Mouse (Mus musculus) leukemia stem cell, adult 10-12 weeks (primary cell): ENCODE measurements around the gene Ercc8. TPM values are rescaled to one million over a fixed set of nuclear protein-coding genes. Genes with fewer than 3 reads are reported as not detected.

Source experiments
- polyA plus RNA-seq: library from polyadenylated mRNA; stranded (reverse); fragments of >175 nt; gene quantifications from 2 replicates; pipeline ENCODE4 v1.2.3, GENCODE M21; 2012; ENCODE audit warnings: low replicate concordance

Gene Ercc8
- polyA plus RNA-seq: 0.33 and 1.4 TPM in 2 replicates

GRCm38 (mm10) chr13:108158465-108159240 lies at the start of gene Ercc8, which contains the start of gene Ndufaf2:
TSS of gene Ercc8 (plus strand) at chr13:108158731.
TSS of gene Ndufaf2 (minus strand) at chr13:108158623.

GRCm38 (mm10) chr13:108214081-108214484 lies 55.6 kb downstream of the Ercc8 start, which contains the start of gene Elovl7:
TSS of gene Elovl7 (plus strand) at chr13:108214404.

Other genes with a start within 250 kb of the Ercc8 start
- gene Smim15, start 114.3 kb upstream of the Ercc8 start, polyA plus RNA-seq: 2.1 and 9.2 TPM in 2 replicates
- 23.9 and 24.7 TPM in 2 replicates for gene Ndufaf2, start 108 bp upstream of the Ercc8 start, polyA plus RNA-seq
- not detected in 2 replicates for gene Elovl7, start 55.7 kb downstream of the Ercc8 start, polyA plus RNA-seq
- 0.84 and 1.7 TPM in 2 replicates for gene Depdc1b, start 157.6 kb downstream of the Ercc8 start, polyA plus RNA-seq